Mouse (Mus musculus) ovary, adult 18-20 months (tissue): ENCODE measurements around the gene Hist1h1t.

Experiments
- DNase-seq: peaks from one replicate; pipeline ENCODE4 v3.0.0; 2022; ENCODE audit warnings: low spot score, mixed read lengths

The Hist1h1t gene

DNA sequence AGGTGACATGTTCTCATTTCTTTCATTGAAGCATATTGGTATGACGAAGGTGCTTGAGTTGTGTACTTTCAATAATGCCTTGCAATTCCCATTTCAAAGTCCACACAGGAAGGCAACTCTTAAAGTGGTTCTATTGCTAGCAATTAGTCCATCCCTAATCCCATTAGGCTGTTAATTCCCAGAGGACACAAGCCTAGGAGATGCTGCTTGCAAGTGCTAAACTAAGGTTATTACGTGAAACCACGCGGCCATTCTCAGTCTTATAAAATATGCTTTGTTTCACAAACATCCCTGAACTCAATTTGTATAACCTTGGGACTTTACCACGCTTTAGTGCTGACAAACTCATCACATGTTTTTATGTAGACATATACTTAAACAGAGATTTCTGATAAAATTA lies 41.5 kb downstream of the Hist1h1t start:
- DNase-seq: no peak

DNA sequence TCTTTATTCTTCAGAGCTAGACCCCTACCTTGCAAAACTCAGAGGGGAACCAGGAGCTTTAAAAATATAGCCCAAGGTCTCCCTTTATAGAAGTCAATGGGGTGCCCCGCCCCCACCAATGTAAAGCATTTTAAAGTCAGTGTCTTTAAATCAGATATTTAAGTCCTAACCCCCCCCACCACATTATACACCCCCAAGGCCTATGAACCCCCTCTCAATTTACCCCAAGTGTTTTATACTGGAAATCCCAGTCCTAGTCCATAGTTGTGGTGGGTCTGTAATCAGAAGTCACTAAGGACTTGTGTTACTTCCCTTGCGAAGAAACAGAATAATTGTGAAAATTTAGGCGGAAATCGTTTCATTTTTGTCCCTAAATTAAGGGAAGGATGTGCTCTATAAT lies 42.4 kb downstream of the Hist1h1t start:
- no peak for DNase-seq

DNA sequence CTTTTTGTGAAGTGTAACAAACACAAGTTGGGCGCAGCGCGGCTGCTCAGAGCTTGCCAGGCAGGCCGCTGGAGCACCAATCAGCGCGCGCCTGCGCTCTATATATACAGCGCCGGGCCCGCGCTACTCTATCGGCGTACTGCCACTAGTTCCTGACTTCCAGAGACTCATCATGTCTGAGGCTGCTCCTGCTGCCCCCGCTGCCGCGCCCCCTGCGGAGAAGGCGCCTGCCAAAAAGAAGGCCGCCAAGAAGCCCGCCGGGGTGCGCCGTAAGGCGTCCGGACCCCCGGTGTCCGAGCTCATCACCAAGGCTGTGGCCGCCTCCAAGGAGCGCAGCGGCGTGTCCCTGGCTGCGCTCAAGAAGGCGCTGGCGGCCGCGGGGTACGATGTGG lies 43.1 kb downstream of the Hist1h1t start, which contains the start of gene Hist1h1c:
Gene Hist1h1c (plus strand): TSS at position 132 of the 392 bp plus-strand sequence.
- peak; percentile 84 for DNase-seq

DNA sequence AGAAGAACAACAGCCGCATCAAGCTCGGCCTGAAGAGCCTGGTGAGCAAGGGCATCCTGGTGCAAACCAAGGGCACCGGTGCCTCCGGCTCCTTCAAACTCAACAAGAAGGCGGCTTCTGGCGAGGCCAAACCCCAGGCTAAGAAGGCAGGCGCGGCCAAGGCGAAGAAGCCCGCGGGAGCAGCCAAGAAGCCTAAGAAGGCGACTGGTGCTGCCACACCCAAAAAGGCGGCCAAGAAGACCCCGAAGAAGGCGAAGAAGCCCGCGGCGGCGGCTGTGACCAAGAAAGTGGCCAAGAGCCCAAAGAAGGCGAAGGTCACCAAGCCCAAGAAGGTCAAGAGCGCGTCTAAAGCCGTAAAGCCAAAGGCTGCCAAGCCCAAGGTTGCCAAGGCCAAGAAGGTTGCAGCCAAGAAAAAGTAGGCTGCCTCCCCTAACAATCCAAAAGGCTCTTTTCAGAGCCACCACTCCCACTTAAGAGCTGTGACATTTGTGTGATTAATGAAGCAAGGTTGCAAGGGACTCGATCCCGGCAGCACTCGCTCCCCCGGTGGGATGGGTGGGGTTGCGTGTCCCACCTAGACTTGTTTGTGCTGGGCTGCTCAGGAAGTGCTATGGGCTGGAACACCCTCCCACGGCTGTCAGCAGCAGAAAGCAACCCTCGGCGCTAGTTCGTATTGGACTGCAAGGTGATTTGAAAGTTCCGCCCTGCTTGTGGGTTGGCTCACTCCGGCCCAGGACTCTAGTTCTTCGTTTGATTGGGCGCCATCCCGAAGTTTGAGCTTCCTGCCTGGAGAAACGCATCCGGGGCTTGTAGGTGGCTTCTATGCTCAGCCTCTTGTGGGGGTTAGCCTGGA lies 43.7 kb downstream of the Hist1h1t start:
- peak; percentile 93 for DNase-seq

DNA sequence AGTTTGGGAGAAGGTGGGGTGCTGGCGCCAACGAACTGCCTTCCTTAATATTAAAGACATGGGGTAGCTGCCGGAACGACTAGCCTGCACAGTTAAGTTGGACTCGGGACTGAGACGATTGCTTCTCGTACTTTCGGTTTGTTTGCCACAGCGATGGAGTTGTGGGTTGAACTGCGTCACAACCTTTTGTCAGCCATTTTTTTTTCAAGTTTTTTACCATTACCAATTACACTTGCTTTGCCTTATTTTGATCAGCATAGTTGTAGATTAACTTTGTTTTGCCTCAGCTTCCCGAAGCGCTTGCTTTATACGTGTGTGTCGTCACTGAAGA lies 44.3 kb downstream of the Hist1h1t start:
- DNase-seq: no peak

DNA sequence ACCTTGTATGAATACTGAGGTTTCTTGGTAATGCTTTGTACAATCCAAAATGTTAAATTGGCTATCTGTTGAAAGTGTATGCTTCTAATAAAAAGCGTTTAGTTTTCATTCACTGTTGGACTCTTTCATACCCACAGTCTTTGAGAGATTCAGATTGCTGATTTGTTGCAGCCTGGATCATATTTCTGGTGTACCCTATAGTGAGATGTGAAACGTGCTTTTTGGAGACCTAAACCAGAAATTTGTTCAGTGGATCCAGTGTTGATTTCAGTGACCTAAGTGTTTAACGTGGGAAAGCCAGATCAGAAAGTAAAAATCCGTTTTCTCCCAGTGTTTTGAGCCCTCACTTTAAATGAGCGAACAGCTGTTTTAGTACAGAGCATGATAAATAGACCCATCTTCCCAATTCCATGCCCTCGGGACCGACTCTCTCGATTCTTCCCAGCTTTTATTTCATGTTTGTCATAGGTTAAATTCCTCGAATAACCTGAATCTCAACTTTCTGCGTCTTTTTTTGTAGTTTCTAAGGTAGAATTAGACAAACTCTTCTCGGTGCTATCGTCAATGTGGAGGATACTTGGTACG lies 44.7 kb downstream of the Hist1h1t start:
- no peak for DNase-seq

DNA sequence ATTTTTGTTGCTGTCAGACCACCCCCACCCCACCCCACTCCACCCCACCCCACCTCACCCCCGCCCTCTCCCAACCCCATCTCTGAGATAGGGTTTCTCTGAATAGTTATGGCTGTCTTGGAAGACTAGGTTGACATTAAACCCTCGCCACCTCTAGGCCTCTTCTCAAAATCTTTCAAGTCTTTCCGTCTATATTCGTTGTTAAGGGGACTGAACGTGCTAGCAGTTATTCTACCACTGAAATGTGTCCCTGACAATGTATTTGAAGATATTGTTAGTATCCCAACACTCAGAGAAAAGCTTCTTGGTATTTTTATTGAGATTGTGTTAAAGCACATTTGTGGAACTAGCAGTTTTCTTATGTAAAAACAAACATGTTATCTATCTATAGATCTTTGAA lies 45.3 kb downstream of the Hist1h1t start:
- DNase-seq: no peak

DNA sequence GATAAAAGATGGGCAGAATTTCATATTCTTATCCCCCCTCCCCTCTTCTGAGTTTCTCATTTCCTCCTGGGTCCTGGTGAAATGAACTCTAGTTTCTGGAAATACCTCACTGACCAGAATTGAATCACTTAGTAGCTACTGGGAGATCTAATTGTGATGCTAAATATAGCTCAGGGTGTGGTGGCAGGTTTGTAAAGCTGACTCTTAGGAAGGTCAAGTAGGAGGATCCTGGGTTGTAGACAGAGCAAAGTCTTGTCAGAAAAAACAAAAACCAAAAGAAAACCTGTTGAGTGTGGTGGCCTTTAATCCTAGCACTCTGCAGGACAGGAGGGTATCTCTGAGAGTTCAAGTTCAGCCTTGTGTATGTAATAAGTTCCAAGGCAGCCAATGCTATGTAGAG lies 46.4 kb downstream of the Hist1h1t start:
- no peak for DNase-seq

DNA sequence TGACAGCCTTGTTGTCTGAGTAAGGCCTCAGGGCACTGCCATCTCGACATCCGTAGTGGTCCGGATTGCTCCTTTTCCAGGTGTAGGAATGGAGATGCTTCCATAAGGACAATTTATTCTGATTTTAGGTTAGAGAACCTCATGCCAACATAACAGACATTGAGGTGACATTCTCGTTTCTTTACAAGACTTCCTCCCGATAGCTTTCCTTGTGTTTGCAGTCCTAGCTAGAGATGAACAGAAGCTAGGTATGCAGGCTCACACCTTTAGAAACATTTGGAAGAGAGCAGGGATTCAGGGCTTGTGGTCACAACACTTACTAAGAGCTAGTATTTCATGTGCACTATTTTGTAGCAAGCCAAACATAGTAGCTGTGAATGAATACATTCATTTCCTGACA lies 47.6 kb downstream of the Hist1h1t start:
- DNase-seq: no peak

DNA sequence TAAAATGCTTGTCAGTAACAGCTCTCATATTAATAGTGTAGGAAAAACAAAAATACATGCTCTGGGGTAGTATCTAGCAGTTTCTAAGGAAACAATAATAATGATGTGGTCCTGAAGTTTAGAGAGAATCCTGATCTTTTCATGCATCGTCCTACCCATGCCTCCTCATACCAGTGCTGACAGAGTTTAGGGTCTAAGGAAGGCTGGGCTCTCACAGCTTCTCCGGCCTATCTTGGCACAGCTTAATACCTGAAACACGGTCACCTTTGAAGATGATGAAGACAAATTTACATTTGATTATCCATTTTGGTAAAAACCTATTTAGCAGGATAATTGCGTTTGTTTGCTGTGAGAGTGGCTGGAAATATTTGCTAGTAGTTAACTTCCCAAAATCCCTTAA lies 48.3 kb downstream of the Hist1h1t start:
- DNase-seq: no peak

DNA sequence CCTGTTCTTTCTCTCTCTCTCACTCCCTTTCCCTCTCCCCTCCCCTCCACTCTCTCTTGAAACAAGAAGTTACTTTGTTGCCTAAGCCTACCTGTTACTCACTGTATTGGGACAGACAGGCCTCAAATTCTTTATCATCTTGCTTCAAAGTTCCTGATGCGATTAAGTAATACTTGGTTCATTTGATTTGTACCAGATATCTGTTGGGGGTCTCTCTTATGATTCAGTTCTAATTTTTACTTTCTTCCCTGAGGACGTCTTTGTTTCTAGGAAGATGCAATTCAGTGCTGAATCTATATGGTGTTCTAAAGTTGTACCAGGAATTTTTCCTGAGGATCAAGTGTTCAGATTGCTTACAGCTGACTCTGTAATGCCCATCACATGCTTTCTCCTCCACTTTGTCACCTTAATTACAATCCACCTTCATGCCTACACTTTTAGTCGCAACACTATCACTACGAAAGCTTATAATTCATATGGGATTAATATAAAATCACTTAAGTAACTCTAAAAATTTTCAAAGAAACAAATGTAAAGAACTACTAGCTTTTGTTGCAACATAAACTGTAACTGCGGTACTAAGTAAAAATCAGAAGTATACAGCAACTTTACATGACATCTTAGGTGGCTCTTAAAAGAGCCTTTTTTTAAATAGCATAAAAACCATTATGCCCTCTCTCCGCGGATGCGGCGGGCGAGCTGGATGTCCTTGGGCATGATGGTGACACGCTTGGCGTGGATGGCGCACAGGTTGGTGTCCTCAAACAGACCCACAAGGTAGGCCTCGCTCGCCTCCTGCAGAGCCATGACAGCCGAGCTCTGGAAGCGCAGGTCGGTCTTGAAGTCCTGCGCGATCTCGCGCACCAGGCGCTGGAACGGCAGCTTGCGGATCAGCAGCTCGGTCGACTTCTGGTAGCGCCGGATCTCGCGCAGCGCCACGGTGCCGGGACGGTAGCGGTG lies 49.1 kb downstream of the Hist1h1t start:
- no peak for DNase-seq

DNA sequence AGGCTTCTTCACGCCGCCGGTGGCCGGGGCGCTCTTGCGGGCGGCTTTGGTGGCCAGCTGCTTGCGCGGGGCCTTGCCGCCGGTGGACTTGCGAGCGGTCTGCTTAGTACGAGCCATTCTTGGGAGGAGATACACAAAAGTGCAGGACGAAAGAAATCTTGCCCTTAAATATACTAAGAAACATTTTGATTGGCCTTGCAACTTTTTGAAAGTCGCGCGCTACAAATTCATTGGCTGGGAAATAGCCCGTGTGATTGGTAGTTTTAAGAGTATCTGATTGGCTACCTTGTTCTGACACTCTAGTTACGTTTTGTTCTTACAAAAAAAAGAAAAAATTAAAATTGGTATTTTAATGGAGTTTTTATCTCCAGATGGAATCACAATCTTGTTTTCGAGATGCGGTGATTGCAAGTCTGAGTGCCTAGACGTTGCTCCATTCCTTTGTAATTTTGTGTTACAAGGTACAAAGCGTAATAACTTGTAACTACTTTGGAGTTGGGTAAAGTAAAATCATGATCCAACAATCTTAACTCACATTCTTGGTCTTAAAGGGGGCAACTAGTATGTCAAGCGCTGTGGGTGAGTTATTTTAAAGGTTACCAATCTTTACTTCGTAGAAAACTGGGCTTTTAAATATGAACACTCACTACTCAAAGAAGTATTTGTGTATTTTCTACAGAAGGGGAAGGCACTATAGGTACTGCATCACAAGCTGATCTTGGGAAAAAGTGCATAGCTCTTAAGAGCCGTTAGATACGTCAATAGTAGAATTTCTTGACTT lies 50.0 kb downstream of the Hist1h1t start, which contains the start of gene Hist1h3c:
Gene Hist1h3c (minus strand): TSS at position 222 of the 781 bp plus-strand sequence.
- peak; percentile 59 for DNase-seq
